Comparison of ENCODE assay signal across 11 mouse cellular contexts in the genomic region with DNA sequence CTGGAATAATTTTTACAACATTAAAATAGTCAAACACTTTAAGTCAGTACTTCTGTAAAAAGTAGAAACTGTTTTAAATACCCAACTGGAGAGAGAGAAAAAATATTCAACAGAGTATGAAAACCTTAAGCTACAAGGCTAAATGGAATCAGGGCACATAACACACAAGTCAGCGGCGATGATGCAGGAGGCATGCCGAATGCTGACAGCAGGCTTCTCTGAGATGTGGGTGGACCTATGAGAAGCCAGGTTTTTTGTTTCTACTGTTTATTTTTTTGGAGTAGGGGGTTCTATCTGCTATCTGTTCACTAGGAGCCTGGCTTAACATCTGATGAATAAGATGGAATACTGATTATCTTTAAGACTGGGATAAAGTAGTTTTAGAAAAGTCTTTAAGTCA.
"Had no signal": no experiment of that assay in that cellular context is flagged by ENCODE, and none has a peak within 500 bp of the region (broad histone marks: within the 10 kb centered on the region; RNA-seq: fewer than 3 reads in every experiment).

No protein-coding gene starts in this region.

- DNase-seq: gastrocnemius, postnatal 25 days; heart, adult 18-20 months; heart, postnatal 10 days; heart, postnatal 4 days; kidney, adult 18-20 months; kidney, adult 8-10 months; kidney, postnatal 10 days; kidney, postnatal 25 days; kidney, postnatal 4 days; liver; liver, embryonic 13.5 days had no signal
